11 mouse cellular contexts compared by ENCODE assay signal in genomic region chr11:106013556-106014225, GRCm38 (mm10). TPM values are rescaled to one million over a fixed set of nuclear protein-coding genes. Genes with fewer than 3 reads are reported as not detected.
DNase-seq lines count a peak whose midpoint lies in the region; ATAC-seq and TF ChIP-seq lines count a peak whose summit lies in the region.
"Had no signal": no experiment of that assay in that cellular context is flagged by ENCODE, and none has a peak within 500 bp of the region (broad histone marks: within the 10 kb centered on the region; RNA-seq: fewer than 3 reads in every experiment).

No protein-coding gene starts in this region.

- H3K36me3 ChIP-seq in intestine, embryonic 15.5 days, result no peaks in the 10 kb centered on the region

- H3K27me3 ChIP-seq in intestine, embryonic 15.5 days (replicated peaks), result no peaks in the 10 kb centered on the region

- no peaks in the 10 kb centered on the region for H3K9me3 ChIP-seq in intestine, embryonic 15.5 days

- peak; percentile 30 for DNase-seq in adrenal gland, adult 2 months
- no peak for DNase-seq in adrenal gland, postnatal 4 days (ENCODE audit: low spot score in 2 of 2)
- peak; percentile 68 for DNase-seq in kidney, postnatal 10 days
- DNase-seq in kidney, adult 9 months, result no peak
- DNase-seq in brain, embryonic 14.5 days (ENCODE audit: low read depth), result peak; percentile 83
- DNase-seq in layer of hippocampus, postnatal 14 days (ENCODE audit: low spot score in 2 of 2), result peak; percentile 49 to 51
- no peak for DNase-seq in urinary bladder, postnatal 25 days (ENCODE audit: low spot score)

- TF ChIP-seq POLR2A in brain, embryonic 14.5 days (IDR thresholded peaks at IDR 0.05; ENCODE audit: borderline replicate concordance, extremely low read depth, insufficient read depth, insufficient read length, poor library complexity, severe bottlenecking), result no peak

- H3K4me1 ChIP-seq in intestine, embryonic 15.5 days (replicated peaks), result no peaks in the 10 kb centered on the region

- no peak for TF ChIP-seq CTCF in brain, embryonic 14.5 days (IDR thresholded peaks at IDR 0.05; ENCODE audit: borderline replicate concordance, extremely low read depth, insufficient read depth, insufficient read length)

- no peak overlapping the region for H3K4me2 ChIP-seq in intestine, embryonic 15.5 days (replicated peaks)

- no peak overlapping the region for H3K4me3 ChIP-seq in intestine, embryonic 15.5 days (replicated peaks)

- no peak overlapping the region for H3K9ac ChIP-seq in intestine, embryonic 15.5 days

- H3K27ac ChIP-seq in intestine, embryonic 15.5 days, result no peak overlapping the region

- 58% methylated on average over 11 of the region's 11 CpGs for WGBS in intestine, embryonic 15.5 days

- no peak for ATAC-seq in intestine, embryonic 15.5 days

RNA-seq across cellular contexts. Expression of gene Kcnh6, which starts 5.8 kb away (rescaled TPM):
- total RNA-seq in adrenal gland, adult 2 months (2021), result under 1 TPM; 0.07 to 0.14 TPM
- 0.46 and 0.48 TPM in 2 replicates for polyA plus RNA-seq in adrenal gland, adult 2 months (2012; rRNA removed)
- total RNA-seq in adrenal gland, postnatal 4 days (2021), result under 1 TPM; 0.31 to 0.92 TPM
- polyA plus RNA-seq in brain, embryonic 14.5 days (2012; rRNA removed), result 1.2 and 2.1 TPM in 2 replicates
- under 1 TPM; 0.60 to 0.98 TPM for total RNA-seq in layer of hippocampus, postnatal 14 days (2021)
- polyA plus RNA-seq in intestine, embryonic 15.5 days (2015; fragmentation: Nextera tagmentation; extraction: Ambion mirVana), result 2.2 and 2.5 TPM in 2 replicates

RNA-seq across cellular contexts. Expression of gene Ace3, which starts 19.2 kb away (rescaled TPM):
- not detected for total RNA-seq in adrenal gland, adult 2 months (2021)
- not detected in 2 replicates for polyA plus RNA-seq in adrenal gland, adult 2 months (2012; rRNA removed)
- total RNA-seq in adrenal gland, postnatal 4 days (2021), result not detected
- not detected in 2 replicates for polyA plus RNA-seq in brain, embryonic 14.5 days (2012; rRNA removed)
- not detected for total RNA-seq in layer of hippocampus, postnatal 14 days (2021)
- polyA plus RNA-seq in intestine, embryonic 15.5 days (2015; fragmentation: Nextera tagmentation; extraction: Ambion mirVana), result not detected in 2 replicates
- total RNA-seq: left cerebral cortex, postnatal 36 days; neutrophil, adult 5-6 weeks had no signal
- polyA plus RNA-seq: frontal cortex, adult 2 months had no signal

RNA-seq across cellular contexts. Expression of gene Dcaf7, which starts 23.0 kb away (rescaled TPM):
- 10 to 100 TPM; 39.6 to 57.8 TPM for total RNA-seq in adrenal gland, adult 2 months (2021)
- 80.6 and 81.8 TPM in 2 replicates for polyA plus RNA-seq in adrenal gland, adult 2 months (2012; rRNA removed)
- total RNA-seq in adrenal gland, postnatal 4 days (2021), result 10 to 100 TPM; 87.2 to 88.1 TPM
- 141 and 173 TPM in 2 replicates for polyA plus RNA-seq in brain, embryonic 14.5 days (2012; rRNA removed)
- 100 to 1,000 TPM; 159 to 180 TPM for total RNA-seq in layer of hippocampus, postnatal 14 days (2021)
- polyA plus RNA-seq in intestine, embryonic 15.5 days (2015; fragmentation: Nextera tagmentation; extraction: Ambion mirVana), result 51.6 and 52.3 TPM in 2 replicates

RNA-seq across cellular contexts. Expression of gene Ace, which starts 45.9 kb away (rescaled TPM):
- total RNA-seq in adrenal gland, adult 2 months (2021), result 10 to 100 TPM in 1 of 2 experiments, 1 to 10 TPM in 1; 9.3 to 15.9 TPM
- 8.3 and 11.8 TPM in 2 replicates for polyA plus RNA-seq in adrenal gland, adult 2 months (2012; rRNA removed)
- 10 to 100 TPM; 12.3 to 19.9 TPM for total RNA-seq in adrenal gland, postnatal 4 days (2021)
- 4.9 and 8.9 TPM in 2 replicates for polyA plus RNA-seq in brain, embryonic 14.5 days (2012; rRNA removed)
- 10 to 100 TPM in 1 of 2 experiments, 1 to 10 TPM in 1; 8.4 to 16.4 TPM for total RNA-seq in layer of hippocampus, postnatal 14 days (2021)
- polyA plus RNA-seq in intestine, embryonic 15.5 days (2015; fragmentation: Nextera tagmentation; extraction: Ambion mirVana), result 6.9 and 11.1 TPM in 2 replicates

RNA-seq across cellular contexts. Expression of gene Taco1, which starts 52.2 kb away (rescaled TPM):
- 10 to 100 TPM; 25.8 to 37.8 TPM for total RNA-seq in adrenal gland, adult 2 months (2021)
- 17.4 and 17.5 TPM in 2 replicates for polyA plus RNA-seq in adrenal gland, adult 2 months (2012; rRNA removed)
- total RNA-seq in adrenal gland, postnatal 4 days (2021), result 10 to 100 TPM; 27.3 to 28.6 TPM
- polyA plus RNA-seq in brain, embryonic 14.5 days (2012; rRNA removed), result 12.6 and 13.4 TPM in 2 replicates
- total RNA-seq in layer of hippocampus, postnatal 14 days (2021), result 10 to 100 TPM; 17.3 to 18.1 TPM
- 12.0 and 14.0 TPM in 2 replicates for polyA plus RNA-seq in intestine, embryonic 15.5 days (2015; fragmentation: Nextera tagmentation; extraction: Ambion mirVana)

Comparison
In these comparisons a context has a peak if more than half of its experiments do, and no peak if none do; other contexts are left out.
1. DNase-seq: peak in adrenal gland, adult 2 months (single experiment), kidney, postnatal 10 days (single experiment), brain, embryonic 14.5 days (single experiment) and layer of hippocampus, postnatal 14 days (2 of 2); none in adrenal gland, postnatal 4 days (0 of 2), kidney, adult 9 months (single experiment) and urinary bladder, postnatal 25 days (single experiment).